Mouse (Mus musculus): ENCODE results near the gene Gbp3. TPM values are rescaled to one million over a fixed set of nuclear protein-coding genes. Genes with fewer than 3 reads are reported as not detected.

Gene Gbp3
- 3.7 and 4.5 TPM in 2 replicates for polyA plus RNA-seq (2012; rRNA removed)

DNA sequence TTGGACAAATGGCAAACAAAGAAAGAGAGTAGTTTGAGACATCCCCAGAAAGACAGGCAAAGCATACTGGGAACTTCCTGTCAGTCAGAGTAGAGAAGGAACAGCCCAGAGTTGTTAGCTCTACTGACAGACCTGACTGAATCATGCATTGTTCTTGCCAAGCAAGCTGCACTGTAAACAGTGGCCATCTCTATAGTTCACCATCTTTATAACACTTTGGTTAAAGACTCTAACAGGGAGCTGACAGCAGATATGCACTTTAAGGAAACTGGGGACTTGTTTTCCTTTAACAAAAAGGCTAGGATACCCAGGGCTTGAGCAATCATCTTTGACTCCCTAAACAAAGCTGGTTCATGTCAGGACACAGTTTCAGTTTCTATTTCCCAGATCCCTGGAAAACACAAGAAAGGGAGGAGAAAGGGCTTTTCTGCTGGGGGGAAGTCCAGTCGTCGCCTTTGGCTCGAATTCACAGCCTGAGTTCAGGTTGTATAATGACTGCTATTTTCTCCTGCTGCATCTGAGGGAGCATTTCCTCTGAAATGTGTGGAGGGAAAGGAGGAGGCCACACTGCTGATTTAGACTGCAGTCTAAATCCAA lies at the start of gene Gbp3:
Gene Gbp3 (plus strand): TSS at position 395 of the 597 bp plus-strand sequence.

DNA sequence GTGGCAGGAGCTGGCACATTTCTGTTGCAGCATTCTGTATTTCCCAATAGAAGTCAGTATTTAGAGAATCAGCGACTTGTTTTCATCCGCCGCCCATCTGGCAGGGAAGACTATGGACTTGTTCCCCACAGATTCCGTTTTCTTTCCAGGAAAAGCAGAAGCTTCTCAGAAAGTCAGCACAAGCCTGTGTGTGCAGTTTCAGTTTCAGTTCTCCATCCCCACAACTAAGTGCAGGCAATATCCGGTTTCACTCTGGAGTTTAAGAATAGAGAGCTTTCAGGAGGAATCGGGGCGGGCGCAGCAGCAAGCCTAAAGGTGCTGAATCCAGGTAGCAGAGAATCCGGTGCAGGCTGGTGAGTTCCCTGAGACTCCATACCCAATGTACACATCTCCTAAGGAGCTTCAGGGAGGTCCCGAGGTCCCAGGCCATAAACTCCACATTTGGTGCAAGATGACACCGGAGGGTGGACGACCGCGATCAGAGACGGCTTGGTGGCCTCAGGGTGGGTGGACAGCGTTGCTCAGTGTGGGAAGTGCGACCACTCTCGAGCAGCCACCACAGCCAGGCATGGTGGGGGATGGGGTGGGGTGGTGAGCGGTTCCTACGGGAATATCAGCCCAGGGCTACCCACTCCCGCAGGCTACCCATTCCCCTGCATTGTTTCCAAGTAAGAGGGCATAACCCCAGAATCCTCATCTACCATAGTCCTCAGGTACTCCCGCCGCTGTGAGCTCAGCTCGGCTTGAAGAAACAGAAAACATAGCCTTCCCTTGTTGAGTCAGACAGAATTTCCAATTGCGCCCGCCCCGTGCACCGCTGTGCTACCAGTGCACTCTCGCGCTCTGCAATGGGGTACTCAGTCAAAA lies 29.5 kb upstream of the Gbp3 start, which contains the start of gene Gbp7:
Gene Gbp7 (plus strand): TSS at position 256 of the 867 bp plus-strand sequence.

DNA sequence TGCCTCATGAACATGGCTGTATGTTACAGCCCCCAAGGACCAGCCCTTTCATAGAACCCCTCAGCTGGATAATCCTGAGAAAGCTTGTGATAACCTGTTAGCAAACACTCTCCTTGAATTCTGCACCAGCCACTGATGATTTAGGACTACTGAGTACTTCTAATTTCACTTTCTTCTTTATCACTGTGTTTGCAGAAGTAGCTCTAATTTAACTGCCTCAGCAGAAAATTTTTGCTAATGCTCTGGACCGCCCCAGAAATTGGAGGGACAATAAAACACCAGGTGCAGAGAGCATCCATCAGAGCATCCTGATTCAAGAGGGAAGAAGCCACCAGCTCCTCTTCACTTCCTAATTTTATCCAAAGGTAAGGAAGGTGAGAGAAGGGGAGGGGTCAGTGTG lies 34.7 kb downstream of the Gbp3 start, which contains the start of gene Gbp2b:
Gene Gbp2b (plus strand): TSS at position 301 of the 400 bp plus-strand sequence.

DNA sequence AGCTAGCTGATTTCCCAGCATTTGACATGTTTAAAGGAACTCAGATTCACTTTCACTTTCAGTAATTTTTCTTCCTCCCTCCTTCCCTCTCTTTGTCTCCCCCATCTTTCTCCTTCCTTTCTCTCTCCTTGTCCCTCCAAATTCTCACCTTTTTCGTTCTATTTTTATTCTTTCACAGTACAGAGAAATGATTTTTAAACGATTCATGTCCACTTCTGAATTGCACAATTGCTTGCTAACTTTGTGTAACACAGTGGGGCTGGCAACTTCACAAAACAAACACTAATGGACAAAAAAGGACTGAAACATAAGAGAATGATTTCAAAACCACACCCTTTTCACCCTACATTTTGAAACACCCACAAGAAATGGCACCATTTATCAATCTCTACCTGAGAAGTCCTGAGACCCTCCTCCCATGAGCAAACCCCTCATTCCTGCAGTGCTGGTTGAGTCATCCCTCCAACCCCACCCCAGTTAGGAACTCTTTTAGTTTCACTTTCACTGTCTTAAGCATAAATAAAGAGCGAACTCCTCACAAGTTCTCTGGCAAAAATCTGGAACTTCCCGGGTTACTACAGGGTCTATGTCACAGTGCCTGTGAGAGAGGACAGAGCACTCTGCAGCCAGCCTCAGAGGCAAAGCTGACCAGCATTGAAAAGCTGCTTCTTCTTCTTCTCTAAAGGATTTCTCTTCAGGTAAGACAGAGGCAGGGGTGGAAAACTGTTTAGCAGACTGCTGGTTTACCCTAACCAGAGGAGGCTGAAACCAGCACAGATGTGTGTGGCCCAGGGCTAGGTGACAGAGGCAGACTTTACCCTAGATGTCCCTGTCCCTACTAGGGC lies 60.5 kb downstream of the Gbp3 start, which contains the start of gene Gbp2:
Gene Gbp2 (plus strand): TSS at position 492 of the 845 bp plus-strand sequence.

Other genes with a start within 250 kb of the Gbp3 start
- gene Pdlim5, start 164.3 kb upstream of the Gbp3 start, polyA plus RNA-seq (2012; rRNA removed) = 37.1 and 40.1 TPM in 2 replicates
- gene Gbp5, start 66.0 kb upstream of the Gbp3 start, polyA plus RNA-seq (2012; rRNA removed) = 0.12 and 0.15 TPM in 2 replicates
- gene Gbp7, start 29.7 kb upstream of the Gbp3 start, polyA plus RNA-seq (2012; rRNA removed) = 0.20 and 0.34 TPM in 2 replicates
- not detected in 2 replicates for gene Gbp2b, start 34.8 kb downstream of the Gbp3 start, polyA plus RNA-seq (2012; rRNA removed)
- 2.4 and 2.8 TPM in 2 replicates for gene Gbp2, start 60.6 kb downstream of the Gbp3 start, polyA plus RNA-seq (2012; rRNA removed)
- gene Kyat3, start 141.0 kb downstream of the Gbp3 start, polyA plus RNA-seq (2012; rRNA removed) = 0.68 and 1.7 TPM in 2 replicates
- gene Gtf2b, start 205.0 kb downstream of the Gbp3 start, polyA plus RNA-seq (2012; rRNA removed) = 3.2 and 4.8 TPM in 2 replicates

All from stomach, adult 2 months (tissue).